Mouse (Mus musculus) adrenal gland (tissue): ENCODE measurements around the gene Rsu1.

Experiments
- intact Hi-C: fragments of 180-260 bp; cut with DNase I; formaldehyde crosslinking; loops from one replicate; pipeline ENCODE4 v1.15.1; 2025

Gene Rsu1

DNA sequence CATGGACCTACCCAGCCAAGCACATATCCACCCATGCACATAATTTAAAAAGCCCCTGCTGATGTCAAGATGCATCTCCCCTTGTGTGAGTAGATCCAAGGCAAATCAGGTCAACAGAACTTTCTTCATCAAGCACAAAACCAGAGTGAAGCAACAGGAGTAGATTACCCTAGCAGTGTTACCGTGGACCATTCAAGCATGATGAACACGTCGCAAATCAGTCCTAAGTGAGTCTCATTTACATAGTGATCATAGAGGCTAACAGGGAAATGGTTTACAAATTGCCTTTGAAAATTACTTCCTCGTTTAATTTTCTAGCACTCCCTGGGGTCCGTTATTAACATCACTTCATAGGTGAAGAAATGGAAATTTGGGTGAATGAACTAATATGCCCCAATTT, 100.6 kb downstream of the Rsu1 start:
- intact Hi-C loops = no loop called here

DNA sequence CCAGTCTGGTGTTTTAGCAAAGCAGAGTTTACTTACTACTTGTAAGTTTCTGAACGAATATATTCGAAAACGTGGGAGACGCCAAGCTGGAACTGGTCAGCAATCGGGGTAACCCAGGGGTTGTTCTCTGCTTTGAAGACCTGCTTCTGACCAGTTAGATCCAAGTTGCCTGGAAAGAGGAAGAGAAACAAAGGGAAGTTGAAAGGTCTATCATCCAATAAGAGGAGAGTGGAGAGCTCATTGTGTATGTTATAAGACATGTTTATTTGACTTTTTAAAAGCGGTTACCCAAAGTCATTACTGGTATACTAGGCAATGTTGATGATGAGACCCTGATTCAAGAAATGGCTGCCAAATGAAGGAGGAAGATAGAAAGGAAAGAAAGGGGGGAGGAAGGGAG, 101.3 kb downstream of the Rsu1 start:
- intact Hi-C loops = no loop called here

DNA sequence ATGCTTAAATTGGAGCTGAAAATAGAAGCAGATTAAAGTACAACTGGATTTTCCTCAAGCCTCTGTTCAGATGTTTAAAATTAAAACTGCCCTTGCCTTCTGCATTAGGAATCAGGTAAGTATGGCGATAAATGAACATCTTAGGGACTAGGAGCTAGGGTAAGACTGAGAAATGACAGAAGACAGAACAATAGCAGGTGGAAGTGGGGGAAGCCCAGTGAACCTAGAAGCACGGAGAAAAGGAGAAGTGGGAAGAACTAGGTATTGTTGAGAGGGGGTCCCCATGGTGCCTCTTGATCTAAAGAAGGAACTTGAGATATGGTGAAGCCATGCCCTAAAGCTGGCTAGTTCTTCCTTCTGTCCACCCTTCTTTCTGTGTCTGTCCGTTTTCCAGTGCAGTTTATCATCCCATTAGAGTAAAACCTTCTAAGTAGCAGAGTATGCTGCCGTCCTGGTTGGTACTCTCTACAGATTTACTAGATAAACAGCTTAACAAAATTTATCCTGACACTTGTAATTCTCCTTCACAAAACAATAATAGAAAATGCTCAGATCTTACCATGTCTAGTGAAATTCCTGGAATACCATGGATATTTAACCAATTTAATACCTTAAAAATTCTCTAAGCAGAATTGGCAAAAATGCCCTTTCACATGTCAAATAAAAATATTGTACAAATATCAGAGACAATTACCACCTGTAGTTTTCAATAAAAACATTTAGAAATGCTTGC, 101.9 kb downstream of the Rsu1 start:
- intact Hi-C loops = no loop called here

DNA sequence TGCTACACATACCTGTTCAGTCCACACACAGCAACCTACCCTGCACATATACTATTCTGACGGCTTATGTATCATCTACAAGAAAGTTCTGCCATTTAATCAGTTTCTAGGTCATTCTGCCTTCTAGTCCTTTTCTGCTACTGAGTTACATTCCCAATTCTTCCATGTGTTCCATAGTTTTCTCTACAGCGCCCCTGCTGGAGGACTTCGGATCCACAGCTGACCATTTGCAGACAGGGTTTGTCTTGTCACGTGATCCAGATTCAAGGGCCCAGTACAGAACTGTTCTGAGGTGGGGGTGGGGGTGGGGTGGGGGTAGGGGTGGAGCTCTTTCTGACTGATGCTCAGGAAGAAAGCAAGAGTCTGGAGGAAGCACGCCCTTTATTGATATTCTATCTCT, 102.5 kb downstream of the Rsu1 start:
- intact Hi-C loops = no loop called here

DNA sequence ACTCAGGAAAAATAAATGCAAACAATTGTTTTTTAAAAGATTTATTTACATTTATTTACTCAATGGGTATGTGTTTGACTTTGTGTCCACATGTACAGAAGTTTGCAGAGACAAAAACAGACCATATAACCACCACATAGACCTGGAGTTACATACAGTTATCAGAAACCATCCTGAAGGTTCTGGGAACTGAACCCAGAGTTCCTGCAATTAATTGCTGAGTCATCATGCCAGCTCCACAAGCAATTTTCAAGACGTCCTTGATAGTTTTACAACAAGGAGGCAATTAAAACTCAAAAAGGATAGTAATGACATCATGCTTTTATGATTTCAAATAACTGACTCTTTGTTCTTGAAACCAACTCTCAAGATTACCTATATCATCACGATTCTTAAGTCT, 109.5 kb downstream of the Rsu1 start:
- intact Hi-C loops = no loop called here

DNA sequence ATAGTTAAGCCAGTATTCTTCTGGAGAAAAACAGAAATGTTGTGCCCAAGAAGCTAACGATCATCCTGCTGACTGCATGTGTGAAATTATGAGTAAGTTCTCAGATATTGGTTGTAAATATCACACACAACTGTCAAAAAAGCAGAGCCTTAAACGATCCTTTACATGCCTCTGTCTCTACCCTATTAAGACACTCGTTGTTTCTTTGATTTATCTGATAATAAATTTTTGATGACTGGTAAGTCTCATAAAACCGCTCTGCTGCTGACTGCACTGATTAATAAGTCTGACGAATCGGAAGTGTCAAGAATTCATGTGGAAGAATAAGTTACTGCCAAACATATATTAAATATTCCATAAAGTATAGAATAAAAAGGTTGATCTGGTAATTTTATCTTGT, 126.0 kb downstream of the Rsu1 start:
- intact Hi-C loops = no loop called here

DNA sequence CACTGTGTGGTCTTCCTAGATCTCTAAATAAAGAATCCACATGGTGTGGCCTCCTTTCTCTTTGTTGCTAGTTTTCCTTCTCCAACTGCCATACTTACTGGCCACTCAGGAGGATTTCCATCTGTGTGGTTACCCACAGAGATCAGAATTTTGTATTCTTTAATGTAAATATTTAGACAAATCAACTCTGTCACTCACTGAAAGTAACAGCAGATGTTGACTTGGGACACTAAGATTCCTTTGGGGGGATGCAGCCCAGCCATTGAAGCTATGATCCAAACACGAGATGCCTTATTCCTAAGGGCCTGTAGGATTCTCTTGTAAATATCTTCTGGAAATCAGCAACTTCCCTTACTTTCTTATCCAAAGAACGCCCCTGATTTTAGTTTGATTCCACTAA, 136.3 kb downstream of the Rsu1 start:
- intact Hi-C loops = no loop called here

DNA sequence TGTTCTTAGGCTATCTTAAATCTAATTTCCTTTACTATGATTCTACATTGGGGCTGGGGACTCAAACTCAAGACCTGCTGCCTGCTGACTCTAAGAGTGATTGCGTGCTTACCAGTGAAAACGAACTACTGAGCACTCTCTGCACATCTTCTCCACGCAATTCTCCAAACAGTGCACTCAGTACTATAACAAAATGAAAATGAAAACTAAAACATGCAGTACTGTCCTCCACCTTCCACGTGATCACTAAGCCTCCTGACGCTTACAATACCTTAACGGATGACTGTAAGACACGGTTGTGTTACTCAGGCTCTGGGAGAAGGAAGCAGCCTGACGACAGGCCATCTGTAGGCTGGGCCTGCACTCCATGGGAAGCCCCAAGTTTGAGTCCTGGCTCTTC, 138.4 kb downstream of the Rsu1 start:
- intact Hi-C loops = no loop called here

DNA sequence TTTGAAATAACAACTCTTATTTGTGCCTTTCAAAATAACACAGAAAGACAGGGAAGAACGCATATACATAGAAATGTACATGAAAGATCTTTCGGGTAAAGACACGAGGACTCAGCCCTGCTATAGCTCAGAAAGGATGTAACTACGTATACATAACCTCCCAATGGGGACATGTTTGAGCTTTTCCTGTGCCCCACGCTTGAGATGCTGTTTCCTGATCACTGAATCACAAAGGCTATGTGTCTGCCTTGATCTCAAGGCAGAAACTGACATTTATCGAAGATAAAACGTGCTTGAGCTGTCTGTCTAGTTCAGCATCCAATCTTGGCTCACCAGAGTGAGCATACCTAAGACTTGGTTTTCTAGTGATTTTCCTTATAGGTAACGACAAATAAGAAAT, 138.8 kb downstream of the Rsu1 start:
- intact Hi-C loops = no loop called here

DNA sequence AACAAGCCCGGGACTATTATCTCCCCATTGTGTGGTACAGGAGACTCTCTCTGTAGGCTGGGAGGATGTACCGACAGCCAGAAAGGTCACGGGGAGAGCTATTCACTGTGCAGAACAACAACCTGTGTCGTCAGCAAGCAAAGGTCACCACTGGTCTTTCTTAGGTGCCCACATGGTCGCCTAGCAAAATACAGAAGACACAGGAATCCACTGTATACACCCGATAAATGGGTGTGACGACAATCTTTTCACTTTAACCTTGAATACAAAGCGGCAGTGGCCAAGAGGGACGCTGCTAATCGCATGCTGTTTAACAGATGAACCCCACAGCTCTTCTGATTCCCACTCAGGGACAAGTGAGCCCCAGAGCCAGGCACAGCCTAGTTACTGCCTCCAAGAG, 141.4 kb downstream of the Rsu1 start:
- intact Hi-C loops = no loop called here

DNA sequence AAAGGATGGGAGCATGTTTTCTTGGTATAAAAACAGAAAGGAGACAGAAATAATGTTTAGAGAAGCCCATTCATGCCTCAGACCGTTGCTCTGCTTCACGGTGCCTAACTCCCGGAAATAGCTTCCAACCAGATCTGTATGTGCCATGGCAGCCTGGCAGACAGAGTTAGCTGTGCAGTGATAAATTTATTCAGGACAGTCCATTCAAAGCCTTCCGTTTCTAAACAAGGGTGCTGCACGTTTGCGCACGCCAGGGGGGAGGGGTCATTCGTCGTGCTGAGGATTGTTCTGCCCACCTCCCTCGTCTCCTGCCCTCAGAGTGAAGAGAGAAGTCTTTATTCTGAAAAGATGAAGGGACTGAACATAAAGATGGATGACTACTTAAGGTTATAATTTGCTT, 141.9 kb downstream of the Rsu1 start:
- intact Hi-C loops = no loop called here

DNA sequence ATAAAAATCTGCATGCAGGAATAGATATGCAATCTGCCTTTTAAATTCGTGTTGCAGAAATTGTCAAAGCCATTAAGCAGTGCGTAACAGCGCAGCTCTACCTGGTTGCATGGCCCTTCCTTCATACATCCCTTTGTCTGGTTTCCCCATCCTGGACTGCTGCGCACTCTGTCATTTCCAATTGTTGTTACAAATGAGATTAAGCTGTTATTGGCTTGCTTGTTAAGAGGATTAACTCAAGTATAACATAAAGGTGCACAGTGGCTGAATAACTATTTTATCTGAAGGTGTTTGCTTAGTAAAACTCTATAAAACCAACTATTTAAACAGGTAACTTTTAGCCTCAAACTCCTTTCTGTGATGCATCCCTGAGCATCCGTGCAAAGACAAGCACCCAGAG, 150.8 kb downstream of the Rsu1 start:
- intact Hi-C loops = no loop called here

DNA sequence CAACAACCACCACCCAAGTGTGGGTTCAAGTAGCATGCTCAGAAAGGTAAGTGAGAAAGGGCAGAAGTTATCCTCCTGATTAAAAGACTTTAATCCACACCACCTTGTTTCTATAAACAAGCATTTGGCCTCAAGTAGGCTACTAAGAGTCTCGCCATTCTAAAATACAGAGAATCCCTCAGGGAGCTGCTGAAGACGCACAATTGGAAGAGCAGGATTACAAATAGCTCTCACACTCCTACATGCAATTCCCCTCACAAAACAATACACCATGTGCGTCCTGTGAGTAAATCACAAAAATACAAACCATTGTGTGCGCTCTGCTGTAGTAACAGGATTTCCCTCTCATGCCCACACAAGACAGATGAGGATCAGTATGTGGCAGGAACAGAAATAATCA, 153.3 kb downstream of the Rsu1 start:
- intact Hi-C loops = no loop called here

DNA sequence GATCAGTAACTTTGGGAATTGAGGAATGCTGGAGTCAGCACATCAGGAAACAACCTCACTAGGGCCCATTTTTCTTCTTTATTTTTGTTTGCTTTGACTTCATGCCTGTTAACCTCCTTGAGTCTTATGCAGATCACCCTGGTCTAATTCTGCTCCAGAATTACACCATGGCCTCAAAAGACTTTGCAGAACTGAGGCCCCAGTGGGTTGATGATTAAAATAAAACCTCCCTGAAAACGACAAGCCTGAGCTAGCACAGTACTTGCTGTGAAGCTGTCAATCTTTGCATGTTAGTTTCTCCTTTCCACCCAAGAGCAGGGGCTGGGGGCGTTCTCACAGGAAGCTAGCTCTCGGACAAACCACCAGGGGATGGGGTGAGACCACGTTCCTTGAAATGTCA, 164.7 kb downstream of the Rsu1 start:
- intact Hi-C loops = no loop called here

DNA sequence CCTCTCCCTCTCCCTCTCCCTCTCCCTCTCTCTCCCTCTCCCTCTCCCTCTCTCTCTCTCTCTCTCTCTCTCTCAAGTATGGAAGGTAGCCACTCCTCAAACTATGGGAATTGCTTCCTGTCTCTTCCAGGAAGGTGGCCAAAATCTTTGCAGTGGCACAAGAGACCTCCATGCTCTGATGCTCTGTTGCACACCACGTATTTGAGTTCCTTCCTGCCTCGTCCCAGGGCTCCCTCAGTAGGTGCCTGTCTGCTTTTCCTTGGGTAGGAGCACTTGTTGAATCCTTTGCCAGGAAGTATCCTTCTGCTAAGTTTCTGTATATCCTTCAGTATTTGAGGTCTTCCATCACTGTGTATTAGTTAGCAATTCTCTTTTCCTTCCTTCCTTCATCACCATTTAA, 166.8 kb downstream of the Rsu1 start:
- intact Hi-C loops = no loop called here

DNA sequence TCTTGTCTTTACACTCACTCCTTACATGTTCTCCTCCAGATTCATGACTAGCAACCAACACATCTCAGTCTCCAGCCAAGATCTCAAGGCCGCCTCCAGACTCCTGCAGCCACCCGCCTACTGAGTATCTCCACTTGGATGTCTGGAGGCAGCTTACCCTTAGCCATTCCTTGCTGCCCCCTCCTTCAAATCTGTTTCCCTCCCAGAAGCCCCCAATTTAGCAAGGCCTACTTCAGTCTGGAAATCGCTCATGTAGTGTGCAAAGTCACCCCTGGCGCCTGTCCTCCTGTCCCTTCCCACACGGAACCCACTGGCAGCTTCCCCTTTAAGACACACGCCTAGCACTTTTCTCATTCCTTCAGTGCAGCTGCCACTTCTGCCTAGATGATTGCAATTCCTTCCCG, 167.4 kb downstream of the Rsu1 start:
- intact Hi-C loops = no loop called here

DNA sequence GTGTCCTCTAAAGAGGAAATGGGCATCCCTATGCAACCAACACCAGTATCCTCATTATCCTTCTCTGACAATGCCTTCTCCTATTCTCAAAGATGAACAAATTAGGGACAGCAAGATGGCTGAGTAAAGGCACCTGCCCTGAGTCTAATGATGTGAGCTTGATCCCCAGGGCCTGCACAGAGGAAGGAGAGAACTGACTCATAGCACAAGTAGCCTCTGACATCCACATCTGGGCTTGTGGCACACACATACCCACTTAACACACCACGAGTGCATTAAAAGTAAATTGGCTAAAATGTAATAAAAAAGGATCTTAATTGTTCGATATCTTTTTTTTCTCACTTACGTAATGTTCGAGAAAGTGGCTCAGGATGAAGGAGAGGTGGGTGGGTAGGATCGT, 177.2 kb downstream of the Rsu1 start:
- intact Hi-C loops = no loop called here

DNA sequence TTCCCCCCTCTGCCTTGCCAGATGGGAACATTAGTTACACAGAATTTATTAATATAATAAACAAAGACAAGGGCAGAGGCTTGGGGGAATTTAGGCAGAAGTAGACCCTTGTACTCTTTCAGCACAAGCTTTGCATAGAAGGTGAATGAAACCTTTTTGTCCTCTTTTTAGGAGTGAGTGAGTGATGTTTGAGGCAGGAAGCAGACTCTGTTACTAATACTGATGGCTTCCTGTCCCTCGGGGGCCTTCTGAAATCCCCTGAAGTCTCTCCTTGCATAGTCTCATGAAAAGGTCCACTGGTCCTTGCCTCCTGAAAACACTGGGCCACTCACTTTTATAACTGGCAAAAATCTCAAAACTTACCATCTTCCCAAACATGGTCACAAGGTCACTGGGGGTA, 177.6 kb downstream of the Rsu1 start:
- intact Hi-C loops = no loop called here

DNA sequence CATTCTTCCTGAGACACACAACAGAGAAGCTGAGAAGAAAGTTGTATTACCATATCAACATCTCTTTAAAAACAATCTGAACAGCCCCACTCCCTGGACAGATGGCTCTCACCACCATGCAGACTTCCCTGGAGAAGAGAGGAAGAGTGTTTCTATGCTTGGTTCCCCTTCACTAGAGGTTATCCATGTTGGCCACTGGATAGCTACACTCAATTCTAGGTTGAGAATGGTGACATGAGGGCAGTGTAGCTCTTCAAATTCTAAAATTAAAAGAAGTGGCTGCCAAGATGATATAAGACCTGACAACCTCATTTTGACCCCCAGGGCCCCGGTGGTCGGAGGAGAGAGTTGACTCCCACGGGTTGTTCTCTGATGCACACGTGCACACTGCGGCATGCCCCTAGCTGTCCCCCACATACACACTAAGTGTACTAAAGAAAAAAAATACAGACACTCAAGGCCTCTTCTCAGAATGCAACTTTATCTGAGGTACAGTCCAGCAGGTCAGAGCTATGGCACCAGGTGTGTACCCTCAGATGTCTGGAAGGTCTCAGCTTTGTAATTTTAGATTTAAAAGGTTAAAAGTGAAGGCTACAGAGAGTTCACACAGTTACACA, 179.7 kb downstream of the Rsu1 start:
- intact Hi-C loops = no loop called here

DNA sequence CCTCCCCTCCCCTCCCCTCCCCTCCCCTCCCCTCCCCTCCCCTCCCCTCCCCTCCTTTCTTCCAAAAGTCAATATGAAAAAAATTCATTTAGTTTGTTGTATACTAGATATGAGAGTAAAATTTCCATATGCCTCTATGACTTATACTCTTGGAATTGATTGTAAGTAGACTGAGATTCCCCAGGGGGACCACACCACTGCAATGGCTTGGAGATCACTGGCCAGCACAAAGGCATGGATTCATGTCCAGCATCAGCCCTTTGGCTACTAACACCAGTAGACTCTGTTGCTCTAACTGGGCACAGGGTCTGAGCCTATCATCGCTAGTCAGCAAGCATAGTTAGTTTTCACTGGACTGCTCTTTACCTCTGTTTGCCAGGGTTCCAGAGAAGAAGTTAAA, 180.4 kb downstream of the Rsu1 start:
- intact Hi-C loops = no loop called here

DNA sequence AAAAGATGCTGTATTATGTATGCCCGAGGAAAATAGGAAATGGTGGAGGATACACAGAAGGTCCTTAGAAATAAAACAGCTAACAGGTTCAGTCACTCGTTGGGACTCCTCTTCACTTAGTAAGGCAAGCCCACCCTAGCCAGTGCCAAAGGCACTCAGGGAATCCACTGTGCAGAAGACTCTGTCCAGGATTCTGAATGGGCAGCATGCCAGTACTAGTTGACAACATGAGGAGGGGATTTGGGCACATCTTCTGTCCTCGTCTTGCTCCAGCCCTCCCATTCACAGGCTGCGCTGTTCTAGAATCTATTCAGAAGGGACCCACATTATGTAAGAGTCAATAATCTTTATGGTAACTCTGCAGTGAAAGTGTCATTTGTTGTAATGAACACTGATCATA, 181.4 kb downstream of the Rsu1 start:
- intact Hi-C loops = no loop called here

DNA sequence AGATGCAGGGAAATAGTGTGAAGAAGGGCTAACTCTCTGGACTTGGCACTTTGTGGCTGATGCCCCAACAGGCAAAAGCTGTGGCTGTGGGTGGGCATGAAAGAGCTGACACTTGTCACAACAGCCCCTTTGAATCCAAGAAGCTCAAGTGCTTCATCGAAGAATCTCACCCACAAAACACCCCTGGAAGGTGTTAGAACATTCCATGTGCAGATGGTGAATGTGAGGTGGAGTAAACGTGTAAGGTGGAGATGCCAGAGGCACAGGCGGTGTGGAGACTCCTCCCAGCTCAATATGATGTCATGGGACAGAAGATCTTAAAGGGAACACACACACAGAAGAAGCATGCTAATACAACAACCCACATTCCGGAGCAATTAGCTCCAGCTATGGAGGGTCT, 182.9 kb downstream of the Rsu1 start:
- intact Hi-C loops = no loop called here

DNA sequence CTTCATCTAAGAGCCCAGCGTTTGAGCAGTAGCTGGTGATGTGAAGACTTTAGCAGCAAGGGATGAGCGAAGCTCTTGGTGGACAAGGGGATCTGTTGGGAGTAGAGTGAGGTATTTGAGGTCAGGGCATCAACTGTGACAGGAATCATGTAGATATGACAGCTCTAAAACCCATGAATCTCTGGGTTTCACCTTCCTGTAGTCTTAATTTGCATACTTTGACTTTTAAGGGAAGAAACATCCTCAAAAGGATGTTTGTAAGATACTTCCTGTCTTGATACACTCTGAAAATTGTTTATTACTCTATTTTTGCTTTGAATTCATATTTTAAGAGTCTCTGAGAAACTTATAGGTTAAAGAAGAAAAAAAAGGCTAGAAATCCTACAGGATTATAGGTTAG, 183.4 kb downstream of the Rsu1 start:
- intact Hi-C loops = no loop called here

DNA sequence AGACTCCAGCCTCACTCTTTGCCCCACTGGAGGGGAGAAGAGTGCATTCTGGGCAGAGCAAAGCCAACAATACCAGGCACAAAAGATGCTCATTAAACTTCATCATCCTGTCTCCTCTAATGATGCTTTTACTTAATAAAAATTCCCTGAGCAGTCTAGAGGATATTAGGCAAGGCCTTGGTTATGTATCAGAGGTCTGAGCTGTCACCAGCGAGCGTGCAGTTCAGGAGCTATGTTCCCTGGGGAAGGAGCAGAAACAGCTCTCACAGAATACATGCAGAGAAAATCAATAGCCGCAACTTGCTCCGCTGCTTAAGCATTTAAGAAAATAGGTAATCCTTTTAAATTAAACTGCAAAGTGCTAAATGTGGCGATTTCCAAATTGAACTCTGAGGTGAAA, 187.0 kb downstream of the Rsu1 start:
- intact Hi-C loops = no loop called here
